Mouse (Mus musculus) limb, embryonic 14.5 days (tissue): Measurements from ENCODE around the gene Ptprt. TPM values are rescaled to one million over a fixed set of nuclear protein-coding genes. Genes with fewer than 3 reads are reported as not detected.

Experiments
- ATAC-seq: fragments of 200-750 bp; cut with Nextera tagmentation; 2 replicates; pipeline ENCODE4 v1.8.0; 2017; ENCODE audit warnings: low read depth, moderate number of reproducible peaks, moderate TSS enrichment; ENCODE audit not compliant: low FRiP score
- DNase-seq: peaks from one replicate; pipeline ENCODE4 v3.0.0-alpha.2; 2015; ENCODE audit warnings: low spot score
- H3K27ac ChIP-seq: fragments of 300-500 bp; sonication (generic); replicated peaks from 2 replicates; pipeline ENCODE4 v1.5.1; 2014; ENCODE audit warnings: low read depth, mild to moderate bottlenecking, low read length, moderate library complexity, mixed read lengths
- H3K27me3 ChIP-seq: fragments of 300-500 bp; sonication (generic); 2 replicates; pipeline ENCODE4 v1.6.1; 2014; ENCODE audit warnings: low read length, mixed read lengths; ENCODE audit not compliant: control insufficient read depth, insufficient read depth
- H3K36me3 ChIP-seq: fragments of 300-500 bp; sonication (generic); 2 replicates; pipeline ENCODE4 v1.6.1; 2014; ENCODE audit warnings: mild to moderate bottlenecking, low read length, moderate library complexity, mixed read lengths; ENCODE audit not compliant: control insufficient read depth, insufficient read depth
- H3K4me1 ChIP-seq: fragments of 300-500 bp; sonication (generic); 2 replicates; pipeline ENCODE4 v1.6.1; 2014; ENCODE audit warnings: antibody characterized with exemption, low read length, mixed read lengths; ENCODE audit not compliant: control insufficient read depth, insufficient read depth
- H3K4me2 ChIP-seq: fragments of 300-500 bp; sonication (generic); replicated peaks from 2 replicates; pipeline ENCODE4 v1.6.1; 2014; ENCODE audit warnings: low read depth, mild to moderate bottlenecking, low read length, moderate library complexity; ENCODE audit not compliant: severe bottlenecking
- H3K4me3 ChIP-seq: fragments of 300-500 bp; sonication (generic); replicated peaks from 2 replicates; pipeline ENCODE4 v1.5.1; 2014; ENCODE audit warnings: low read length
- H3K9ac ChIP-seq: fragments of 300-500 bp; sonication (generic); 2 replicates; pipeline ENCODE4 v1.6.1; 2014; ENCODE audit warnings: mild to moderate bottlenecking, low read depth, low read length, moderate library complexity; ENCODE audit not compliant: severe bottlenecking
- H3K9me3 ChIP-seq: fragments of 300-500 bp; sonication (generic); 2 replicates; pipeline ENCODE4 v1.6.1; 2016; ENCODE audit warnings: low read length; ENCODE audit not compliant: control insufficient read depth
- POLR2A ChIP-seq: fragments of 200-500 bp; IDR thresholded peaks from 2 replicates; pipeline ENCODE4 v1.8.0; 2012; ENCODE audit warnings: inconsistent platforms, mild to moderate bottlenecking, moderate library complexity, borderline replicate concordance; ENCODE audit not compliant: insufficient read depth, insufficient read length; ENCODE audit errors: extremely low read depth
- WGBS: fragments of 180-500 bp; shearing (Covaris S2); extraction: QIAGEN DNeasy Blood & Tissue Kit; methylation state at CpG from one replicate; pipeline ENCODE4 v1.1.7; 2014; 5-methylcytosine and 5-hydroxymethylcytosine counted together
- polyA plus RNA-seq, 2 experiments: library from polyadenylated mRNA; depleted of rRNA in 1 of 2; stranded (reverse) in 1 of 2; unstranded in 1 of 2; fragments of >200 nt; fragmentation: Nextera tagmentation in 1 of 2; extraction: Ambion mirVana in 1 of 2; gene quantifications; 2 replicates each; pipeline versions ENCODE4 v1.2.1 to v1.2.3; 2012 to 2014

The Ptprt gene
- polyA plus RNA-seq, 2 experiments, result 2.2 to 3.1 TPM

- Histone ChIP-seq H3K9ac (no peak overlapping the region), H3K4me2 (no peak overlapping the region), H3K4me3 (no peak overlapping the region), H3K27ac (no peak overlapping the region), H3K27me3 (no peaks in the 10 kb centered on the region), H3K4me1 (no peaks in the 10 kb centered on the region), H3K36me3 (no peaks in the 10 kb centered on the region), H3K9me3 (peaks cover 4% of the 10 kb centered on the region)
- DNase-seq (no peak), ATAC-seq (no peak)
- WGBS, result 84% methylated on average over 4 of the region's 4 CpGs
- no peak for TF ChIP-seq POLR2A
Observed at GRCm38 (mm10) chr2:162282606-162283005, 378.3 kb downstream of the Ptprt start.

DNA sequence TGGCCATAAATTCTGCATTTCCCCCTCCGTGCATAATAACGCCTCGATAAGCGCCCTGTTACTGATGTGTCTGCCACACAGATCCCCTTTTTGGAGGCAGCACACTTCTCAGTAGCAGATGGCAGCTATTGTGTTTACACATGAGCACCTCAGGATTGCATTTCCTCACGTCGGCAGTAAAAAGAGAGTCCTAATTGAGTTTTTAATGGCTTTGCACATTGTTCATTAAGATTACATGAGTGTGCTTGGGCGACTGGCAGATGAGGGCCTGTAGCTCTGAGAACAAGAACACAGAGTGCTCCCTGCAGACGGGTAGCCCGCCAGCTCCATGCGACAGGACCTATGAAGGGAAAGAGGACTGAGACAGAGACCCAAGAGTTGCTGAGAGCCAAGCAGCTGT is 378.8 kb downstream of the Ptprt start:
- Histone ChIP-seq H3K4me2 (no peak overlapping the region), H3K36me3 (no peaks in the 10 kb centered on the region), H3K27ac (no peak overlapping the region), H3K4me3 (no peak overlapping the region), H3K4me1 (no peaks in the 10 kb centered on the region), H3K27me3 (no peaks in the 10 kb centered on the region), H3K9me3 (no peaks in the 10 kb centered on the region; the same call in 1 of the 2 replicates), H3K9ac (no peak overlapping the region)
- no peak for TF ChIP-seq POLR2A
- DNase-seq (no peak), ATAC-seq (no peak)
- WGBS, result 35% methylated on average over 10 of the region's 10 CpGs

GRCm38 (mm10) chr2:162273826-162274225 is 387.1 kb downstream of the Ptprt start:
- no peak for TF ChIP-seq POLR2A
- no peaks in the 10 kb centered on the region for H3K27me3 ChIP-seq
- no peak overlapping the region for H3K27ac ChIP-seq
- no peak for ATAC-seq
- no peaks in the 10 kb centered on the region for H3K4me1 ChIP-seq
- DNase-seq, result no peak
- no peak overlapping the region for H3K4me3 ChIP-seq
- no peaks in the 10 kb centered on the region for H3K9me3 ChIP-seq
- no peak overlapping the region for H3K4me2 ChIP-seq
- no peak overlapping the region for H3K9ac ChIP-seq
- 79% methylated on average over 4 of the region's 4 CpGs for WGBS
- H3K36me3 ChIP-seq, result no peaks in the 10 kb centered on the region

GRCm38 (mm10) chr2:162251272-162251671 is 409.7 kb downstream of the Ptprt start:
- Histone ChIP-seq H3K27me3 (no peaks in the 10 kb centered on the region), H3K9ac (no peak overlapping the region), H3K9me3 (no peaks in the 10 kb centered on the region), H3K36me3 (no peaks in the 10 kb centered on the region), H3K27ac (no peak overlapping the region), H3K4me2 (no peak overlapping the region), H3K4me1 (no peaks in the 10 kb centered on the region), H3K4me3 (no peak overlapping the region)
- no peak for TF ChIP-seq POLR2A
- ATAC-seq, result no peak
- 51% methylated on average over 2 of the region's 2 CpGs for WGBS
- DNase-seq, result no peak

- no peaks in the 10 kb centered on the region for H3K4me1 ChIP-seq
- no peak for DNase-seq
Observed at GRCm38 (mm10) chr2:162248296-162248695, 412.7 kb downstream of the Ptprt start.

DNA sequence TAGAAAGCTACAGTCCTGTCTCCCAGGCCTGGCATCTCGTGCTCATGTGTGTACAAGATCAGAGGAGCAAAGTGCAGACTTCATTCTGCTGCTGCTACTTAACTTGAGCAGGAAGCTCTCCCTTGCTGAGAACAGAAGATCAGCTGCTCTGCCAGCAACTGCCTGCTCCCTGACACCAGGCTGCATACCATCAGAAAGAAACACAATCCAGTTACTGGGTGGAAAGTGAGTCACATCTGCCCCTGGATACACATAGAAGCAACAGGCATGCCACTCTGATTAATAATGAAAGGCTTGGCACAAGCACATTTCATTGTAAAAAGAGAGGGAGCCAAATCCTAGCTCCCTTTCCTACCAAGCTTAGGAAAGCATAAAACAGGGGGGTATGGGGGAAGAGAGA is 438.5 kb downstream of the Ptprt start:
- no peak for TF ChIP-seq POLR2A
- no peak for ATAC-seq
- Histone ChIP-seq H3K27ac (no peak overlapping the region), H3K36me3 (no peaks in the 10 kb centered on the region), H3K4me3 (no peak overlapping the region), H3K4me2 (no peak overlapping the region), H3K9ac (no peak overlapping the region), H3K4me1 (no peaks in the 10 kb centered on the region), H3K9me3 (no peaks in the 10 kb centered on the region), H3K27me3 (no peaks in the 10 kb centered on the region)
- no peak for DNase-seq
- 46% methylated on average over 1 of the region's 1 CpGs for WGBS

More at GRCm38 (mm10) chr2:162248296-162248695, 412.7 kb downstream of the Ptprt start:
- Histone ChIP-seq H3K9ac (no peak overlapping the region), H3K4me3 (no peak overlapping the region), H3K9me3 (no peaks in the 10 kb centered on the region), H3K27ac (no peak overlapping the region), H3K36me3 (no peaks in the 10 kb centered on the region), H3K4me2 (no peak overlapping the region), H3K27me3 (no peaks in the 10 kb centered on the region)
- 76% methylated on average over 4 of the region's 4 CpGs for WGBS
- no peak for ATAC-seq
- TF ChIP-seq POLR2A, result no peak
